Mouse (Mus musculus) adrenal gland, postnatal 4 days (tissue): ENCODE results near the gene Tff1. TPM values are rescaled to one million over a fixed set of nuclear protein-coding genes. Genes with fewer than 3 reads are reported as not detected.
A peak's percentile ranks its signal among the peaks of the same experiment; 100 is the strongest.

Experiments used
- DNase-seq, 2 experiments: peaks; one replicate each; pipeline ENCODE4 v3.0.0; 2021 to 2022; ENCODE audit warnings: low spot score in 2 of 2, mixed read lengths in 2 of 2
- total RNA-seq, 2 experiments: library from RNA; stranded (reverse); gene quantifications; 2 replicates each; pipeline ENCODE4 v1.2.3; 2021

Gene Tff1
- total RNA-seq, 2 experiments from 2014 or later = not detected

GRCm38 (mm10) chr17:31153785-31154184 is 11.3 kb downstream of the Tff1 start:
- DNase-seq = no peak

GRCm38 (mm10) chr17:31152966-31153499 is 12.0 kb downstream of the Tff1 start:
- no peak for DNase-seq

- no peak for DNase-seq
These were observed 12.6 kb downstream of the Tff1 start for GRCm38 (mm10) chr17:31152512-31152911.

GRCm38 (mm10) chr17:31145998-31146397 is 19.1 kb downstream of the Tff1 start:
- DNase-seq = no peak

- DNase-seq = no peak
These were observed 20.7 kb downstream of the Tff1 start, which contains the start of gene Tff2 for GRCm38 (mm10) chr17:31144040-31145037. Tff2 (minus strand) TSS chr17:31144282.

GRCm38 (mm10) chr17:31142116-31142515 is 23.0 kb downstream of the Tff1 start:
- no peak for DNase-seq

GRCm38 (mm10) chr17:31138398-31138797 is 26.7 kb downstream of the Tff1 start:
- peak in 1 of 2 experiments; percentile 31 for DNase-seq

- no peak for DNase-seq
These were observed 28.3 kb downstream of the Tff1 start for GRCm38 (mm10) chr17:31136821-31137220.

GRCm38 (mm10) chr17:31136291-31136690 is 28.8 kb downstream of the Tff1 start:
- no peak for DNase-seq

GRCm38 (mm10) chr17:31134913-31135312 is 30.2 kb downstream of the Tff1 start:
- no peak for DNase-seq

- no peak for DNase-seq
These were observed 31.3 kb downstream of the Tff1 start for GRCm38 (mm10) chr17:31133776-31134175.

GRCm38 (mm10) chr17:31131269-31131821 is 33.7 kb downstream of the Tff1 start:
- no peak for DNase-seq

- DNase-seq = no peak
These were observed 35.6 kb downstream of the Tff1 start, which contains the start of gene Tff3 for GRCm38 (mm10) chr17:31129452-31129851. Tff3 (minus strand) TSS chr17:31129646.

GRCm38 (mm10) chr17:31128708-31129318 is 36.3 kb downstream of the Tff1 start:
- no peak for DNase-seq

- DNase-seq = no peak
These were observed 39.4 kb downstream of the Tff1 start for GRCm38 (mm10) chr17:31125548-31126266.

- DNase-seq = no peak
These were observed 43.1 kb downstream of the Tff1 start for GRCm38 (mm10) chr17:31121975-31122374.

GRCm38 (mm10) chr17:31119429-31119828 is 45.6 kb downstream of the Tff1 start:
- DNase-seq = peak; percentile 48 to 52

- no peak for DNase-seq
These were observed 47.1 kb downstream of the Tff1 start for GRCm38 (mm10) chr17:31117946-31118345.

- no peak for DNase-seq
These were observed 49.0 kb downstream of the Tff1 start for GRCm38 (mm10) chr17:31116063-31116462.

GRCm38 (mm10) chr17:31113191-31113856 is 51.8 kb downstream of the Tff1 start:
- no peak for DNase-seq
